Mouse (Mus musculus) gastrocnemius, postnatal 10 days (tissue): ENCODE data around the gene Vwa7. TPM values are rescaled to one million over a fixed set of nuclear protein-coding genes. Genes with fewer than 3 reads are reported as not detected.
"Not testable (repeated sequence)": the region's sequence is repeated elsewhere in the genome, so short reads cannot be mapped to it uniquely, and the experiment has no call there.

Experiments used
- DNase-seq: peaks from one replicate; pipeline ENCODE4 v3.0.0; 2021; ENCODE audit warnings: mixed read lengths
- long read RNA-seq, 2 experiments: library from polyadenylated mRNA; stranded (forward); transcript quantifications; one replicate each; pipeline ENCODE4 v2.0.0; 2021
- total RNA-seq, 2 experiments: library from RNA; stranded (reverse); gene quantifications; 2 replicates each; pipeline ENCODE4 v1.2.3; 2021

The Vwa7 gene
- 1 to 10 TPM; 2.0 to 2.5 TPM for total RNA-seq
- long read RNA-seq, experiment 1, partial matches to known transcripts, result 1 of 3 reads
- long read RNA-seq, experiment 1, other reads (novel, unspliced or antisense), result 2 of 3 reads
- long read RNA-seq, experiment 2, partial matches to known transcripts, result 1 of 3 reads
- long read RNA-seq, experiment 2, other reads (novel, unspliced or antisense), result 2 of 3 reads

DNA sequence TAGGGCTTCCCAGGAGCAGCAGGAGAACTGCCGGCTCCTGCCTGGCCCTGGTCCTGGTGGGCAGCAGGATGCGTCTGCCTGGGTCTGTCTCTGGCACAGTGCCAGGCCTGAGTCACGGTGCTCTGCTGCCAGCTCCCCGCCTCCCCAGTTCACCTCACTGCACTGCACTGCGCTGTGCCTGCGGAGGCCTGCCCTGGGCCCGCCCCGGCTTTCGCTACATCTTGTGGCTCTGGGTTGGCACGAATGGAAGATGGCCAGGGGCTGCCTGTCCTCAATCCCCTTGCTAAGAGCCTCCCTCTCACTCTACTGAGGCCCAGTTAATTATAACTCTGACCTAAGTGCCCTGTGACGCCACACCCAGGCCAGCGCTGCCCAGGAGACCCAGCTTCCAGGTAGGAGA, at the start of gene Vwa7:
TSS of gene Vwa7 (plus strand) at position 204 of the 400 bp plus-strand sequence.
- DNase-seq, result peak; percentile 42

DNA sequence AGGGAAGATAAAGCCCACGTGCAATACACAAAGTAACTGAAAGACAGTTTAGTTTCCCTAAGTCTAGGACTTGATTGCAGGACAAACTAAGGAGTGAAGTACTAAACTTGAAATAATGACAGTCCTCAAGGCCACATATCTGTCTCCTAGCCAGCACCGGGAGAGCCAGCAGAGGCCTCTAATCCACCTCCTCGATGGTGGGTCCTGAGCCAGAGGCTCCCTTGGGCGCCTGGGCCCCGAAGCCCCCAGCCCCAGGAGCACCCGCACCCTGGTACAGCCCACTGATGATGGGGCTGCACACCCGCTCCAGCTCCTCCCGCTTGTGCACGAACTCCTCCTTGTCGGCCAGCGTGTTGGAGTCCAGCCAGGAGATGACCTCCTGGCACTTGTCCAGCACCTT, 46.6 kb upstream of the Vwa7 start, which contains the start of gene Gm20481:
TSS of gene Gm20481 (plus strand) at position 91 of the 400 bp plus-strand sequence.
- DNase-seq, result not testable (repeated sequence)

DNA sequence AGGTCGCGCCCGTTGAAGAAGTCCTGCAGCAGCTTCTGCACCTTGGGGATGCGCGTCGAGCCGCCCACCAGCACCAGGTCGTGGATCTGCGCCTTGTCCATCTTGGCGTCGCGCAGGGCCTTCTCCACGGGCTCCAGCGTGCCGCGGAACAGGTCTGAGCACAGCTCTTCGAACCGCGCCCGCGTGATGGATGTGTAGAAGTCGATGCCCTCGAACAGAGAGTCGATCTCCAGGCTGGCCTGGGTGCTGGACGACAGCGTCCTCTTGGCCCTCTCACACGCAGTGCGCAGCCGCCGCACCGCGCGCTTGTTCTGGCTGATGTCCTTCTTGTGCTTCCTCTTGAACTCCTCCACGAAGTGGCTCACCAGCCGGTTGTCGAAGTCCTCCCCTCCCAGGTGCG, 45.5 kb upstream of the Vwa7 start:
- not testable (repeated sequence) for DNase-seq

DNA sequence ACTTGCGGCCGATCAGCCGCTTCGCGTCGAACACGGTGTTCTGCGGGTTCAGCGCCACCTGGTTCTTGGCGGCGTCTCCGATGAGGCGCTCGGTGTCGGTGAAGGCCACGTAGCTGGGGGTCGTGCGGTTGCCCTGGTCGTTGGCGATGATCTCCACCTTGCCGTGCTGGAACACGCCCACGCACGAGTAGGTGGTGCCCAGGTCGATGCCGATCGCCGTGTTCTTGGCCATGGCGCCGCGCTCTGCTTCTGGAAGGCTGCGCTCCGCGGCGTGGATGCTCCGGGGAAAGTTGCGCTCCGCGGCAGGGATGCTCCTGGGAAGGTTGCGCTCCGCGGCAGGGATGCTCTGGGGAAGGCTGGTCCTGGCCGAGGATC, 44.7 kb upstream of the Vwa7 start:
- not testable (repeated sequence) for DNase-seq

DNA sequence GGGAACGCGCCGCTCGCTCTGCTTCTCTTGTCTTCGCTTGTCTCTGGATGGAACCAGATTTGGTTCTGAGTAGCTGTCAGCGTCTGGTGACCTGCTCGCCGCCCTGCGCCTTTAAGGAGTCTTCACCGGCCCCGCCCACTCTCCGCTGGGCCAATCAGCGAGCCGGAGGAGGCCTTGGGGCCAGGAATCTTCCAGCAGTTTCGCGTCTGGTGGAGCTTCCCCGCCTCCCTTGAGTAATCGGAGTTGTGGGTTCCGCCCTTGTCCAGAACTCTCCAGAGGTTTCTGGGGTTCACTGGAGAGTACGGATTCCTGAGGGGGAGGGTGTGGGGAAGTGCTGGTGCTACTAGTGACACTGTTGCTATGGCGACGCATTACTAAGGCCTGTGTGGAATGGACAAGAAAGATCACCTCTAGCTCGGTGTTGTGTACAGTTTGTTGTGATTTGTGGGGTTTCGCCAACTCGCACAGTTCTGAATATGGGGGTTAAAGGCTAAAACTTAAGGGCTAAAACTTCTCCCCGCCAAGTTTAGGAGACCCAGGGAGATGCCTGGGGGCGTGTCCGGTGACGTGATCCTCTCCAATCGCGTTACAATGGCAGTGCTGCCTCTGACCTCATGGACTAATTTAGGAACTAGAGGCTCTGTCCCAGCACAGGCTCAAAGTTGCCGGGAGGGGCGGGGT, 44.2 kb upstream of the Vwa7 start, which contains the start of the genes Hspa1a and Hspa1l:
TSS of gene Hspa1a (minus strand) at position 88 of the 681 bp plus-strand sequence.
TSS of gene Hspa1l (plus strand) at position 635 of the 681 bp plus-strand sequence.
- peak; percentile 66 for DNase-seq

DNA sequence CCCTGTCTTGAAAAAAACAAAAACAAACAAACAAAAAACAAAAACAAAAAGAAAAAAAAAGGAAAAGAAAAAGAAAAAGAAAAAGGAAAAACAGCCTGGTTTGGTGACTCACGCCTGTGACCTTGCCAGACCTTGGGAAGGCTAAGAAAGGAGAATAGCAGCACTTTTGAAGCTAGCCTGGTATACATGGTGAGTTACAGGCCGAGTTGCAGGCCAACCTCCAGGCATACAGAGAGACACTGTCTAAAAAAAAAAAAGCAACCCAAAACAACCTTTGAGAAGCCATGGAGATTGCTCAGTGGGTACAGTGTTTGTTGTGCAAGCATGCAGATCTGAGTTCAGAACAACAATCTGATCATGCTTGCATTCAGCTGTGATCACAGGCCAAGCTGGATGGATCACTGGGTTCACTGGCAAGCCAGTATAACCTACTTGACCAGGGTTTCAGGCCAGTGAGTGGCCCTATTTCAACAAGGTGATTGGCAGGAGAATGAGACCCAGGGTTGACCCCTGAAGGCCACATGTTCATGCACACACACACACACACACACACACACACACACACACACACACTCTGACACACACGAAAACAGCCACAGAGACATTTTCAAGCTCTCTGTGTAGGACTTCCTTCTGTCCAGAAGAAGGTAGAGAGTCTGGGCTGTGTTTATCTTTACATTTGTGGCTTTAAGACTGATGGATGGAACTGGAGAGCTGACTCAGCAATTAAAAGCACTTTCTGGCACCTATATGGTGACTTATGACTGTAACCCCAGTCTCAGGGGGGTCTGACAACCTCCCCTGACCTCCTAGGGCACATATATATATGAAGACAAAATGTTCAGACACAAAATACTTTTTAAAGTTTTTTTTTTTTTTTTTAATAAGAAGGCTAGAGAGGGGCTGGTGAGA, 40.5 kb upstream of the Vwa7 start:
- DNase-seq, result no peak

DNA sequence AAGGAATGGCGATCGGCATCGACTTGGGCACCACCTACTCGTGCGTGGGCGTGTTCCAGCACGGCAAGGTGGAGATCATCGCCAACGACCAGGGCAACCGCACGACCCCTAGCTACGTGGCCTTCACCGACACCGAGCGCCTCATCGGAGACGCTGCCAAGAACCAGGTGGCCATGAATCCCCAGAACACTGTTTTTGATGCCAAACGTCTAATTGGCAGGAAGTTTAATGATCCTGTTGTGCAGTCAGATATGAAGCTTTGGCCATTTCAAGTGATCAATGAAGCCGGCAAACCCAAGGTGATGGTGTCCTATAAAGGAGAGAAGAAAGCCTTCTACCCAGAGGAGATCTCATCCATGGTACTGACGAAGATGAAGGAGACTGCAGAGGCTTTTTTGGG, 39.4 kb upstream of the Vwa7 start:
- DNase-seq, result no peak

DNA sequence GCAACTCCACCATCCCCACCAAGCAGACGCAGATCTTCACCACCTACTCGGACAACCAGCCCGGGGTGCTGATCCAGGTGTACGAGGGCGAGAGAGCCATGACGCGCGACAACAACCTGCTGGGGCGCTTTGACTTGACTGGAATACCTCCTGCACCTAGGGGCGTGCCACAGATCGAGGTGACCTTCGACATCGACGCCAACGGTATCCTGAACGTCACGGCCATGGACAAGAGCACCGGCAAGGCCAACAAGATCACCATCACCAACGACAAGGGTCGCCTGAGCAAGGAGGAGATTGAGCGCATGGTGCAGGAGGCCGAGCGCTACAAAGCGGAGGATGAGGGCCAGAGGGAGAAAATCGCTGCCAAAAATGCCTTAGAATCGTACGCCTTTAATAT, 38.1 kb upstream of the Vwa7 start:
- DNase-seq, result no peak

DNA sequence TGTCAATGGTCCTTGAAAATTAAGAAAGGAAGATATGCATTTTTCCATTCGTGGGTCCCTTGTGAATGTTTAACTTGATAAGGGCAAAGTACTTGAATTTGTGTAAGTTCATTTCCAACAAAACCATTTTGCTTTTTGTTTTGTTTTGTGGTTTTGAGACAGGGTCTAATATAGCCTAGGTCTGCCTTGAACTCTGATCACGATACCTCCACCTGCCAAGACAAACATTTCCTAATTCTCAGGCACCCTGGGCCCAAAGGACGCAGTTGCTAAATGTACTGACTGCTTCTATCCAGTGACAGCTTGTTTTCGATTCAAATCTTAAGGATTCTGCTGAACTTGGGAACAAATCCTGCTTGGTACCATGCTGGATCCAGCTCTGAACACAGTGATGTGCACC, 36.7 kb upstream of the Vwa7 start:
- DNase-seq, result no peak

DNA sequence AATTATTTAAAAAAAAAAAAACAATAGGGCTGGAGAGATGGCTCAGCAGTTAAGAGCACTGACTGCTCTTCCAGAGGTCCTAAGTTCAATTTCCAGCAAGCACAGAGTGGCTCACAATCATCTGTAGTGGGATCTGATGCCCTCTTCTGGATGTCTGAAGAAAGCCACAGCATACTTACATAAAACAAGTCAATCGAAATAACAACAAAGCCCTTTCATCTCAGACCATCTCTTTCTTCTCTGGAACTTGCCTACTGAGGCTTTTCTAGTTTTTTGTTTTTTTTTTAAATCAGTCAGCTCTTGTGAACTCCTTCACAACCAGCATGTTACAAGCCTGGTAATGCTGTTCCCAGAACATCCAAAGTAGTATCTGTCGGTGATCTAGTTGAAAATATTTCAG, 35.7 kb upstream of the Vwa7 start:
- DNase-seq, result no peak

DNA sequence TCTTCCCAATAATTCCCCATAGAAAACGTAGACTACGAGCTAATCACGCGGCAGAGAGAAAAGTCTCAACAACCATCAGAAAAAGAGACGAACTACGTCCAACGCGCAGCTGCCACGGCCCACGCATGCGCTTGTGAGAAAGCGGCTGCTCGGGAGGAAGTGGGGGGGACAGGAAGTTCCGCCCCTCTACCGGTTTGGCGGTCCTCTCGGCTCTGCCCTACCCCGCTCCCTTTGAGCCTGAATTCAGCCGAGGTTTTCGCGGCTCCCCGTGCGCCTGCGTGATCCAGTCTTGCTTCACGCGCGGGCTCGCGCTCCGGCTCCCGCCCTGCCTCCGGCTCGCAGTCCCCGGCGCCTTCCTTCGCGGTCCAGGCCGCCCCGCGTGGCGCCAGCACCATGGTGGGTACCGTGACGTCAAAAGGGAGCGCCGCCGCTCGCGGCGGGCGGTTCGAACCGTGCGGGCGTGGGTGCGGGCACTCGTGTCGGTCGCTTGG, 34.6 kb upstream of the Vwa7 start, which contains the start of gene Lsm2:
TSS of gene Lsm2 (plus strand) at position 173 of the 491 bp plus-strand sequence.
- DNase-seq, result peak; percentile 85

DNA sequence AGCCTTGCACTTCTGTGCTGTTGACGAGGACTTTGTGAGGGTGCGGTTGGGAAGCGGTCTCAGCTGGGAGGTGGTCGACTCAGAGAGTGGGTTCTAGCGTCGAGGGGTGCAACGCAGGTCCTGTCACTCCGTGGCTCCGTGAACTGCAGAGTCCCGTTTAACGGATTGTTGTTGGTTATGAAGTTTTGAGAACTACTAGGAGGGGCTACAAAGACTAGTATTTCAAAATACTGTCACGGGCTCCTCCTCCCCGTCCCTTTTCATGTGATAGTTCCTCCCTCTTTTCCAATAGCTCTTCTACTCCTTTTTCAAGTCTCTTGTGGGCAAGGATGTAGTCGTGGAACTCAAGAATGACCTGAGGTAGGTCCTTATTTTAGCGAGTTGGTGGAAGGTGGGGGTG, 34.1 kb upstream of the Vwa7 start:
- no peak for DNase-seq

DNA sequence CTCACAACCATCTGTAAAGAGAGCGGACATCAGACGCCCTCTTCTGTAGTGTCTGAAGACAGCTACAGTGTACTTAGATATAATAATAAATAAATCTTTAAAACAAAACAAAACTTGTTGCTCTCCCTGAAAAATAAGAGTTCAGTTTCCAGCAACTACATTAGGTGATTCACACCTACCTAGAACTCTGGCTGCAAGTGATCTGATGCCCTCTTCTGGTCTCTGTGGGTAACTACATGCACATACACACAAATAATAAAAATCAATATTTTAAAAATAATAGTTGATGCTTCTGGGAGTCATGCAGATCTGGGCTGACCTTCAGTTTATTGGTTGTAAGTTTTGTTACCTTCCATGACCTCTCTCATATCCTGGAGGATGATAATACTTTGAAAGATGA, 32.2 kb upstream of the Vwa7 start:
- no peak for DNase-seq

DNA sequence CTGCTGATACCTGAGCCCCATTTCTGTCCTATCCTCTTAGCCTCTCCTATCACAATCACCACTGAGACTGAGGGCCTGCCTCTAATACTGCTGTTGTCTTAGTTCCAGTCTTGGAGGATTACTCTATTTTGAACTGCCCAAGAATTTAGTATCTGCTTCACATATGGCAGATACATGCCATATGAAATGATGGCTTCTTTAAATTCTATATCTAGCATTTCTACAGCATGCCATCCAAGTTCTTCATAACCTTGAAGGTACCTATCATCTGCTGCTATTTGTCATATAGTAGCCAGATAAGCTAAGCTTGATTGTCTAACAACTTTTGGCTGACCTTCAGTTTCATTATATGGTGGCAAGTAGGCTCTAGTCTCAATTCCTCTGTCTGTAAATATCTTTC, 21.6 kb upstream of the Vwa7 start:
- no peak for DNase-seq

DNA sequence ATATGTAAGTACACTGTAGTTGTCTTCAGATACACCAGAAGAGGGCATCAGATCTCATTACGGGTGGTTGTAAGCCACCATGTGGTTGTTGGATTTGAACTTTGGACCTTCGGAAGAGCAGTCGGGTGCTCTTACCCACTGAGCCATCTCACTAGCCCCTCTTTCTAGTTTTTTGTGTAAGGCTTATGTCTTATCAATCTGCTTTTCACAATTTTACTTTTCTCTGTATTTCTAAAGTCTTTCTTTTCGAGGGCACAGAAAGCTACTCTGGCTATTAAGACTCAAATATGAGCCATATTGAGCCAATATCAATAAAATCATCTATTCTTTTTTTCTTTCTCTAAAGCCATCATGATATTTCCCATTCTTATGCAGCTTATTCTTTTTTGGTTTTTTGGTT, 21.2 kb upstream of the Vwa7 start:
- not testable (repeated sequence) for DNase-seq

DNA sequence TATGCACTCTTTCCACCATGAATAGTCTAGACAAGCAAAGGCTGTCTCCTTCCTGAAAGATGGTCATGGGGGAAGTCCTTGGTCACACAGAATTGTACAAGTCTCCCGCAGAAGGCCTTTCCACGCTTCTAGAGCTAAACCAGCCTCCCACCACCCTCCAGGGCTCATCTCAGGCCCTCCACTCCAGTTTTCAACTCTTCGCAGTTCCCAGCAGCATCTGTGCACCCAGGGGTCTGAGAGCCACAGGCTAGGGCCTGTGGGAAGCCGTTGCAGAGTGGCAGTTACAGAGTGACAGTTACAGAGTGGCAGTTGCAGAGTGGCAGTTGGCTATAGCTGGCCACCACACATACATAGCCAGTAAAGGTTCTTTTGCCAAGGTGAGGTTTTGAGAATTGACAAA, 20.5 kb upstream of the Vwa7 start:
- DNase-seq, result not testable (repeated sequence)

DNA sequence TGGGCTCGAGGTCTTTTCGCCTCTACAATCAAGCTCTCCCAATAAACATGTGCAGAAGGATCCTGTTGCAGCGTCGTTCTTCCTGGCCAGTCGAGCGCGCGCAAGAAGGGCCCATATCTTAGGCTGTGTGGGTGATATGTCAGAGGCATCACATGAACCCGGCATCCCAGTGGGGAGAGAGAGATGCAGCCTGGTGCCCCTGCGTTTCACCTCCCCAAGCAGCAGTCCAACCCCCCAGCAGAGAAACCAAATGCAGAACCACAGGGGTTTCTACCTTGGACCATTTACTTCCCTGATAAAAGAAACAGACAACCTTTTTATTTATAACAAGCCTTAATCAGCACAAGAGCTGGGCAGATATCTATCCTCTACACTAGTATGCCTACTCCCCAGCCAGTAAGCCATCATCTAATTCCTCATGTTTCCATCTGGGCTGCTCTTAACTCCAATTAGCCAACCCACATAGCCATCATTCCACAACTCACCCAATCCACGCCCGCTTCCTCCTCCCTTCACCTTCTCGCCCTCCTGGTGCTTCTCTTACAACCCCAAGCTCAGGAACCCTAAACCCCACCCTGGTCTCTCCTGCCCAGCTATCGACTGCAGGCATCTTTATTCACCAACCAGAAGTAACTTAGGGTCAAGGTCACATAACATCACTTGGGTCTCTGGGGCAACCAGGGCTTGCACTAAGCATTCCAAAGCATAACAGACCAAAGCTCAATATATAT, 19.8 kb upstream of the Vwa7 start:
- no peak for DNase-seq

DNA sequence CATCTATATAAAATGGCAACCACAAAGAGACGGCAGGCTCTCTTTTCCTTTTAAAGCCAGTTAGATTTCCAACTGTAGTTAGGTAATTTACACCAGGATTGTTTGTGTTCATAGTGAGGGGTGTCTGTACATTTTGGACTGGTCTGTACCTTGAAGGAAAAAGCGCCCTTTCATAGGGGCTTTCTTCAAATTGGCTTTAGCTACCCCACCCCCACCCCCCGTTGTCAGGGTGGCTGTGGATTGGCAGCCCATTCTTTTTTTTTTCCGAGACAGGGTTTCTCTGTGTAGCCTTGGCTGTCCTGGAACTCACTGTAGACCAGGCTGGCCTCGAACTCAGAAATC, 19.3 kb upstream of the Vwa7 start:
- no peak for DNase-seq

DNA sequence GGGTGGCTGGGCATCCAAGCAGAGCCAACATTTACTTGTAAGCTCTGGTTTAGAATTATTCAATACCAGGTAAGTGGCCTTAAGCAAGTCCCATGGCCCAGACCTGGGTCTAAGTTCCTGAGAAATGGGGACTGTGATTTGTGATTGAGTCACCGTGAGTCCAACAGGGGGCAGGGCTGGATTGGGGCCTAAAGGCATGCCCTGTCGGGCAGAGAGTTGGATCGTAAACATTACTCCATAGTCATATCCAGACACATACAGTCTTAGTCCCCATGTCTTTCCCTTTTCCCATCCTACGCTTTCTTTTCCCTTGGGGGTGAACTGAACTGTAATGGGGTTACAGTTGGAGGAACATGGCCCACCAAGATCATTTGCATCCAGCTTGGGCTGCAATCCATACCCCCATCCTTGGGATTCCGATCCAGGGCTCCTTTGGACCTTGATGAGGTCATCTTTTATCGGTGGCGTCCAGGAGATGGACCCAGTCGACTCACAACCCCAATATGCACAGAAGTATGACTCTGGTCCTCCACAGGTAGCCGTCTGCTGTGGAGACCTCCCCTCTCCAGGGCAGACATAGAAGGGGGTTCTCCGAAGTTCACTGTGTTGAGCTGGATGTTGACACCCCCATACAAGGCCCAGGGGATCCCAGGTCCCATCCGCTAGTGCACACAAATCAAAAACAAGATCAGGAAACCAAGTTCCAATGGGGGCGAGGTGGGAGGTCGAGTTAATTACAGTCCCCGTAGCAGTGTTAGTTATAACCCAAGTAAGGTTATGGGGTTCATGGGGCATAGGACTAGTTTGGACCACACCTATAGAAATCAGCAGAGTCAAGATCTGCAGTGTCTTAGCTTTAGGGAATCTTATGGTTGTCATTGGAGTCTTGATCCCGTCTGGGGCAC, 17.6 kb upstream of the Vwa7 start:
- DNase-seq, result no peak

DNA sequence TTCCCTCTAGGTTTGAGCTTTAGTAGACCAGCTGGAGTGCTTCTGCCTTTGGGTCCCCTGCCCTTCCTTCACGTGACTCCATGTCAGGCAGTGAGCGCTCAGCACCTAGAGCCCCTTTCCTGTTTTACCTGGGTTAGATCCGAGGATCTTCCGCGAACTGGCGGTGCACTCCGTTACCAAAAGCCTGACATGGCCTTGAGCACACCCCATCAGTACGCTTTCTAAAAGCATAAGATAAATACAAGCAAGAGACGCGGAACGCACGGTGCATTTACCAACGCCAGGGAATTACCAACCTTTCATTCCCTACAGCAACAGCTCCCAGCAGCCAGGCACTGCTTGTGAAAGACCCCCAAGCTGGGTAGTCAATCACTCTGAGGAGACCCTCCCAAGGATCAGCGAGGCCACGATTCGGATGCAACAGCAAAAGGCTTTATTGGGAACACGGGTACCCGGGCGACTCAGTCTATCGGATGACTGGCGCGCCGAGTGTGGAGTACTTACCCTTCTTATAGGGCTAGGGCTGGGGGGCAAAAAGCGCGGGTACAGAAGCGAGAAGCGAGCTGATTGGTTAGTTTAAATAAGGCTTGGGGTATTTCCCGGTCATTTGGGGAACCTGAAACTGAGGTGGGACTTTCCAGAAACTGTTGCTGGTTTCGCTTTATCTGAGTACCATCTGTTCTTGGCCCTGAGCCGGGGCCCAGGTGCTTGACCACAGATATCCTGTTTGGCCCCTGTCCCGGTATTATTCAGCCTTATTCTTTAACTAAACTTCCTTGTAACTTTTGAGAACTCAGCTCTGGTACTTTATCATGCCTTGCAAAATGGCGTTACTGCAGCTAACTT, 16.3 kb upstream of the Vwa7 start:
- not testable (repeated sequence) for DNase-seq
